Comparison of ENCODE assay signal across 17 mouse cellular contexts in genomic region chr1:132151908-132152307, GRCm38 (mm10). TPM values are rescaled to one million over a fixed set of nuclear protein-coding genes. Genes with fewer than 3 reads are reported as not detected.
DNase-seq lines count a peak whose midpoint lies in the region; ATAC-seq and TF ChIP-seq lines count a peak whose summit lies in the region.
"Had no signal": no experiment of that assay in that cellular context is flagged by ENCODE, and none has a peak within 500 bp of the region (broad histone marks: within the 10 kb centered on the region; RNA-seq: fewer than 3 reads in every experiment).

No protein-coding gene starts in this region.

- peak overlapping the region; percentile 81; the same call in 1 of the 2 replicates for H3K27ac ChIP-seq in kidney, postnatal 0 days
- no peak overlapping the region for H3K27ac ChIP-seq in kidney, embryonic 16.5 days (ENCODE audit: low read length)
- no peak overlapping the region for H3K27ac ChIP-seq in stomach, embryonic 14.5 days (ENCODE audit: low read length)
- H3K27ac ChIP-seq in hindbrain, embryonic 11.5 days (ENCODE audit: low read depth, low read length), result no peak overlapping the region
- H3K27ac ChIP-seq: embryonic facial prominence, embryonic 13.5 days; midbrain, embryonic 10.5 days had no signal

- DNase-seq in kidney, postnatal 0 days (ENCODE audit: low spot score), result no peak
- DNase-seq in NIH3T3 (ENCODE audit: low read depth), result peak; percentile 50
- DNase-seq in hindbrain, embryonic 11.5 days (ENCODE audit: low spot score), result no peak
- DNase-seq in urinary bladder, postnatal 10 days (ENCODE audit: low spot score), result no peak
- DNase-seq: cerebellum, adult 11-12 months; gastrocnemius, postnatal 14 days; heart, postnatal 10 days; kidney, postnatal 25 days; liver; lung, postnatal 14 days had no signal

- H3K9ac ChIP-seq in kidney, postnatal 0 days (ENCODE audit: low read depth, low read length), result no peak overlapping the region
- no peak overlapping the region for H3K9ac ChIP-seq in kidney, embryonic 16.5 days (replicated peaks; ENCODE audit: low read length)
- H3K9ac ChIP-seq in stomach, embryonic 14.5 days (replicated peaks; ENCODE audit: low read depth, low read length), result no peak overlapping the region; the same call in 1 of the 2 replicates
- no peak overlapping the region for H3K9ac ChIP-seq in hindbrain, embryonic 11.5 days (ENCODE audit: low read depth, low read length)
- H3K9ac ChIP-seq: embryonic facial prominence, embryonic 13.5 days had no signal

- H3K4me2 ChIP-seq in kidney, postnatal 0 days (ENCODE audit: low read length), result no peak overlapping the region
- H3K4me2 ChIP-seq in kidney, embryonic 16.5 days (replicated peaks; ENCODE audit: low read depth, low read length), result no peak overlapping the region
- H3K4me2 ChIP-seq in stomach, embryonic 14.5 days (replicated peaks; ENCODE audit: low read depth, low read length), result no peak overlapping the region
- H3K4me2 ChIP-seq in hindbrain, embryonic 11.5 days (replicated peaks; ENCODE audit: low read depth, low read length), result no peak overlapping the region
- H3K4me2 ChIP-seq: embryonic facial prominence, embryonic 13.5 days had no signal

- 68% methylated on average over 2 of the region's 2 CpGs for WGBS in kidney, postnatal 0 days
- WGBS in kidney, embryonic 16.5 days, result 61% methylated on average over 2 of the region's 2 CpGs
- WGBS in stomach, embryonic 14.5 days, result 47% methylated on average over 2 of the region's 2 CpGs
- 53% methylated on average over 2 of the region's 2 CpGs for WGBS in hindbrain, embryonic 11.5 days

- H3K4me1 ChIP-seq in kidney, postnatal 0 days (replicated peaks; ENCODE audit: insufficient read depth, low read length), result 0 out of 2 replicates have a peak, but pooled peaks cover 10% of the 10 kb centered on the region
- H3K4me1 ChIP-seq in kidney, embryonic 16.5 days (ENCODE audit: insufficient read depth, low read length), result peaks cover 7% of the 10 kb centered on the region
- H3K4me1 ChIP-seq in stomach, embryonic 14.5 days (ENCODE audit: control insufficient read depth, insufficient read depth, low read length), result no peaks in the 10 kb centered on the region; the same call in 1 of the 2 replicates
- 0 out of 2 replicates have a peak, but pooled peaks cover 4% of the 10 kb centered on the region for H3K4me1 ChIP-seq in hindbrain, embryonic 11.5 days (replicated peaks; ENCODE audit: control insufficient read depth, insufficient read depth, low read length)

- no peak for ATAC-seq in kidney, postnatal 0 days (replicated peaks; ENCODE audit: low FRiP score, low read depth)
- no peak for ATAC-seq in kidney, embryonic 16.5 days (ENCODE audit: low FRiP score, low TSS enrichment)
- 0 out of 2 replicates have a peak, but pooled peaks have one; percentile 20 for ATAC-seq in stomach, embryonic 14.5 days (ENCODE audit: insufficient number of reproducible peaks, insufficient read depth, low FRiP score, low read depth)
- no peak for ATAC-seq in hindbrain, embryonic 11.5 days (ENCODE audit: low FRiP score)

- H3K9me3 ChIP-seq in kidney, postnatal 0 days (replicated peaks; ENCODE audit: low read length), result no peaks in the 10 kb centered on the region
- H3K9me3 ChIP-seq in kidney, embryonic 16.5 days (ENCODE audit: low read length), result no peaks in the 10 kb centered on the region
- H3K9me3 ChIP-seq in stomach, embryonic 14.5 days (ENCODE audit: control insufficient read depth, low read depth, low read length), result no peaks in the 10 kb centered on the region
- no peaks in the 10 kb centered on the region for H3K9me3 ChIP-seq in hindbrain, embryonic 11.5 days (ENCODE audit: control insufficient read depth, low read length)
- H3K9me3 ChIP-seq: embryonic facial prominence, embryonic 13.5 days; forebrain, embryonic 10.5 days; midbrain, embryonic 10.5 days had no signal

- no peak overlapping the region for H3K4me3 ChIP-seq in kidney, postnatal 0 days (replicated peaks; ENCODE audit: low read depth, low read length)
- H3K4me3 ChIP-seq in kidney, embryonic 16.5 days (ENCODE audit: low read length), result no peak overlapping the region
- no peak overlapping the region for H3K4me3 ChIP-seq in C2C12 (ENCODE audit: insufficient read depth, poor library complexity, severe bottlenecking)
- no peak overlapping the region for H3K4me3 ChIP-seq in stomach, embryonic 14.5 days (ENCODE audit: low read depth, low read length)
- no peak overlapping the region for H3K4me3 ChIP-seq in hindbrain, embryonic 11.5 days (ENCODE audit: low read depth, low read length)
- H3K4me3 ChIP-seq: embryonic facial prominence, embryonic 13.5 days; forebrain, embryonic 10.5 days; midbrain, embryonic 10.5 days had no signal

- no peaks in the 10 kb centered on the region for H3K27me3 ChIP-seq in kidney, postnatal 0 days (ENCODE audit: insufficient read depth, low read length)
- no peaks in the 10 kb centered on the region for H3K27me3 ChIP-seq in kidney, embryonic 16.5 days (ENCODE audit: insufficient read depth, low read length)
- H3K27me3 ChIP-seq in C2C12 (ENCODE audit: control insufficient read depth, insufficient read depth, insufficient read length), result no peaks in the 10 kb centered on the region
- no peaks in the 10 kb centered on the region for H3K27me3 ChIP-seq in stomach, embryonic 14.5 days (ENCODE audit: control insufficient read depth, insufficient read depth, low read length)
- no peaks in the 10 kb centered on the region for H3K27me3 ChIP-seq in hindbrain, embryonic 11.5 days (ENCODE audit: control insufficient read depth, insufficient read depth, low read length)
- H3K27me3 ChIP-seq: embryonic facial prominence, embryonic 13.5 days had no signal

- H3K79me3 ChIP-seq in C2C12 (ENCODE audit: low read depth), result no peaks in the 10 kb centered on the region

- TF ChIP-seq CTCF in kidney, postnatal 0 days (IDR thresholded peaks at IDR 0.05; ENCODE audit: low read depth), result no peak
- TF ChIP-seq CTCF in C2C12 (IDR thresholded peaks at IDR 0.05; ENCODE audit: control insufficient read depth, insufficient read depth, insufficient read length), result no peak

- no peak overlapping the region for H3ac ChIP-seq in C2C12 (ENCODE audit: control insufficient read depth, insufficient read length, low read depth)

- no peaks in the 10 kb centered on the region for H3K36me3 ChIP-seq in kidney, postnatal 0 days (ENCODE audit: insufficient read depth, low read length)
- H3K36me3 ChIP-seq in kidney, embryonic 16.5 days (ENCODE audit: insufficient read depth, low read length), result no peaks in the 10 kb centered on the region
- no peaks in the 10 kb centered on the region for H3K36me3 ChIP-seq in C2C12 (ENCODE audit: control insufficient read depth, insufficient read depth)
- H3K36me3 ChIP-seq in stomach, embryonic 14.5 days (ENCODE audit: control insufficient read depth, insufficient read depth, low read length), result no peaks in the 10 kb centered on the region
- no peaks in the 10 kb centered on the region for H3K36me3 ChIP-seq in hindbrain, embryonic 11.5 days (ENCODE audit: control insufficient read depth, insufficient read depth, low read length)
- H3K36me3 ChIP-seq: embryonic facial prominence, embryonic 13.5 days; forebrain, embryonic 10.5 days; midbrain, embryonic 10.5 days had no signal

- no peaks in the 10 kb centered on the region for H3K79me2 ChIP-seq in C2C12 (ENCODE audit: control insufficient read depth, insufficient read depth)

TF ChIP-seq in C2C12, 6 proteins besides CTCF, POLR2A, EP300 and RAD21:
- no peak for TF ChIP-seq USF1 (IDR thresholded peaks at IDR 0.05; ENCODE audit: low read depth)
- TF ChIP-seq MAX (IDR thresholded peaks at IDR 0.05), result peak; percentile 24
- peak; percentile 79 for TF ChIP-seq FOSL1 (IDR thresholded peaks at IDR 0.05; ENCODE audit: insufficient read depth, low read length, poor library complexity, severe bottlenecking)
- peak; percentile 61 for TF ChIP-seq MYOD1 (IDR thresholded peaks at IDR 0.05; ENCODE audit: control insufficient read depth, insufficient read length, low read depth)
- no peak for TF ChIP-seq MYOG (IDR thresholded peaks at IDR 0.05; ENCODE audit: control insufficient read depth, extremely low read depth, insufficient read length)
- TF ChIP-seq CEBPB (IDR thresholded peaks at IDR 0.05; ENCODE audit: low read depth), result no peak
TF ChIP-seq in C2C12: peak in this region for 3.

RNA-seq across cellular contexts. Expression of gene Cdk18, which starts 12.4 kb away (rescaled TPM):
- 10.3 and 11.7 TPM in 2 replicates for polyA plus RNA-seq in kidney, postnatal 0 days (2015; fragmentation: Nextera tagmentation; extraction: Ambion mirVana)
- 9.0 and 9.3 TPM in 2 replicates for polyA plus RNA-seq in kidney, embryonic 16.5 days (2015; fragmentation: Nextera tagmentation; extraction: Ambion mirVana)
- polyA plus RNA-seq in C2C12 (2012; fragmentation: generic; extraction: Trizol), result 40.2 TPM
- polyA plus RNA-seq in stomach, embryonic 14.5 days (2014; fragmentation: Nextera tagmentation; extraction: Ambion mirVana), result 3.9 and 5.5 TPM in 2 replicates
- polyA plus RNA-seq in hindbrain, embryonic 11.5 days (2014; fragmentation: Nextera tagmentation; extraction: Ambion mirVana), result 0.82 and 1.1 TPM in 2 replicates

RNA-seq across cellular contexts. Expression of gene Lemd1, which starts 39.3 kb away (rescaled TPM):
- 0.37 and 0.80 TPM in 2 replicates for polyA plus RNA-seq in kidney, postnatal 0 days (2015; fragmentation: Nextera tagmentation; extraction: Ambion mirVana)
- 0.21 and 0.32 TPM in 2 replicates for polyA plus RNA-seq in kidney, embryonic 16.5 days (2015; fragmentation: Nextera tagmentation; extraction: Ambion mirVana)
- 0.14 TPM for polyA plus RNA-seq in C2C12 (2012; fragmentation: generic; extraction: Trizol)
- polyA plus RNA-seq in stomach, embryonic 14.5 days (2014; fragmentation: Nextera tagmentation; extraction: Ambion mirVana), result 0.27 TPM in 1 of 2 replicates, not detected in the other
- polyA plus RNA-seq in hindbrain, embryonic 11.5 days (2014; fragmentation: Nextera tagmentation; extraction: Ambion mirVana), result 8.9 and 11.3 TPM in 2 replicates
- polyA plus RNA-seq: spleen, adult 2 months had no signal

RNA-seq across cellular contexts. Expression of gene AC124108.1, which starts 39.3 kb away (rescaled TPM):
- 0.07 and 0.13 TPM in 2 replicates for polyA plus RNA-seq in kidney, postnatal 0 days (2015; fragmentation: Nextera tagmentation; extraction: Ambion mirVana)
- 0.10 and 0.13 TPM in 2 replicates for polyA plus RNA-seq in kidney, embryonic 16.5 days (2015; fragmentation: Nextera tagmentation; extraction: Ambion mirVana)
- polyA plus RNA-seq in C2C12 (2012; fragmentation: generic; extraction: Trizol), result 0.01 TPM
- polyA plus RNA-seq in stomach, embryonic 14.5 days (2014; fragmentation: Nextera tagmentation; extraction: Ambion mirVana), result 0.06 and 0.27 TPM in 2 replicates
- 2.9 and 4.8 TPM in 2 replicates for polyA plus RNA-seq in hindbrain, embryonic 11.5 days (2014; fragmentation: Nextera tagmentation; extraction: Ambion mirVana)
- polyA plus RNA-seq: spleen, adult 2 months had no signal
